Mouse (Mus musculus) cortical plate, adult 2 months (tissue): ENCODE results near the gene Tars.

Experiments used
- CTCF ChIP-seq: fragments of 200-500 bp; IDR thresholded peaks from 2 replicates; pipeline ENCODE4 v1.5.1; 2011; ENCODE audit warnings: mild to moderate bottlenecking, control low read depth, low read length; ENCODE audit not compliant: insufficient read depth; ENCODE audit errors: extremely low read depth
- POLR2A ChIP-seq: fragments of 200-500 bp; IDR thresholded peaks from 2 replicates; pipeline ENCODE4 v1.6.1; 2011; ENCODE audit warnings: mild to moderate bottlenecking, low read length, control low read depth; ENCODE audit not compliant: insufficient read depth; ENCODE audit errors: extremely low read depth

DNA sequence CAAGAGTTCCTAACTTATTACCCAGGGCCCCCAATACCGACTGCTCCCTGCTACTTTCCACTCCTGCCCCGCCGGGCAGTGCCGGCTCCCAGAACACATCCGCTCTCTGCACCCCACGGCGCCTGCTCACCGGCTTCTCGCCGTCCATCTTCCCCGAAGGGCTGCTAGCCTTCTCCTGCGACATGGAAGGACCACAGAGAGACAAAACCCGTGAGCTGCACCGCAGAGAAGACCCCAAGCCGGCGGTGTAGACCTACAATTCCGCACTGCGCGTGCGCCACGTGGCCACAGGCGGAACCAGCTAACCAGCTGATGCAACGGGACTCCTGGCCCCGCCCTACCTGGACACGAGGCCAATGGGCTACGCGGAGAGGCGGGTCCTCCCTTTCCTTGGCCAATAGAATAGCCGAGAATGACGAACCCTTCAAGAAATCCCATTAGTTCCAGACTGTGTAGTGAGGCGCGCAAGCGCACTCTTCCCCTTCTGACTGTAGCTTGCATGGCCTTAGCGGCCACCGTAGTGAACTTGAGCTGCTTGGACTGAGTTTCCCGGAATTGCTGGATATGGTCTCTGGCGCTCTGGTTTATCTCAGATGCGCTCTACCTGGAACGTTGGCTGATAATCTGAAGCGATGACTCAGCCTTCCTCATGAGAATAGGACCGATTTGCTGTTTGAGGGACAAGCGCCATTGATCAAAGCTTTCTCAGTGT, at the start of gene Tars:
- TF ChIP-seq POLR2A (peak; percentile 65), CTCF (no peak)
